Mouse (Mus musculus) brown adipose tissue, adult 24 weeks (tissue): Measurements from ENCODE around the gene Hbq1b. TPM values are rescaled to one million over a fixed set of nuclear protein-coding genes. Genes with fewer than 3 reads are reported as not detected.
"Not testable (repeated sequence)": the region's sequence is repeated elsewhere in the genome, so short reads cannot be mapped to it uniquely, and the experiment has no call there.

Experiments
- H3K27ac ChIP-seq: fragments of 200-500 bp; replicated peaks from 2 replicates; pipeline ENCODE4 v1.5.1; 2012; ENCODE audit warnings: low read depth, mild to moderate bottlenecking, low read length
- H3K4me1 ChIP-seq: fragments of 200-500 bp; 2 replicates; pipeline ENCODE4 v1.6.1; 2012; ENCODE audit warnings: low read length, mixed read lengths; ENCODE audit not compliant: control insufficient read depth, insufficient read depth, insufficient read length
- H3K4me3 ChIP-seq: fragments of 200-500 bp; 2 replicates; pipeline ENCODE4 v1.5.1; 2012; ENCODE audit warnings: low read depth, mild to moderate bottlenecking, low read length, moderate library complexity; ENCODE audit not compliant: insufficient read depth
- polyA plus RNA-seq: library from polyadenylated mRNA; stranded (reverse); fragments of >200 nt; gene quantifications from 2 replicates; pipeline ENCODE4 v1.2.4, GENCODE M21; 2012; ENCODE audit not compliant: missing spikeins, insufficient read depth, insufficient read length

The Hbq1b gene
- polyA plus RNA-seq, 1 experiment = not detected

- not testable (repeated sequence) for H3K4me3 ChIP-seq, H3K27ac ChIP-seq, H3K4me1 ChIP-seq
Measured at GRCm38 (mm10) chr11:32283091-32283777, 3.5 kb upstream of the Hbq1b start, which contains the start of gene Hba-a1. Hba-a1 (plus strand) TSS chr11:32283511.

DNA sequence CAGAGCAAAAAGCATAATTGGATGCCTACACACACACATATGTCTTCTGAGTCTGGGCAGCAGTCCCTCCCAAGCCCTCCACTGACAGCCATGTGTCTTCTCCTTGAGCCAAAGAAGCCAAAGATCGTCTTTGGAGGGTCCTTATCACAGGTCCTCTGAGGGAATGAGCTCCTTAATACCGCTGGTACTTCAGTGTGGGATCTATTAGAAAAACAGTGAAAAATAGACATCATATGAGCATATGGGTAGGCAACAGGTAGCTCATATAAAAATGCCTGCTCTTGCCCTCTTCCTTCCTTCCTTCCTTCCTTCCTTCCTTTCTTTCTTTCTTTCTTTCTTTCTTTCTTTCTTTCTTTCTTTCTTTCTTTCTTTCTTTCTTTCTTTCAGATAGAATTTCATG is 2.2 kb upstream of the Hbq1b start:
- H3K4me3 ChIP-seq, H3K27ac ChIP-seq, H3K4me1 ChIP-seq: not testable (repeated sequence)

DNA sequence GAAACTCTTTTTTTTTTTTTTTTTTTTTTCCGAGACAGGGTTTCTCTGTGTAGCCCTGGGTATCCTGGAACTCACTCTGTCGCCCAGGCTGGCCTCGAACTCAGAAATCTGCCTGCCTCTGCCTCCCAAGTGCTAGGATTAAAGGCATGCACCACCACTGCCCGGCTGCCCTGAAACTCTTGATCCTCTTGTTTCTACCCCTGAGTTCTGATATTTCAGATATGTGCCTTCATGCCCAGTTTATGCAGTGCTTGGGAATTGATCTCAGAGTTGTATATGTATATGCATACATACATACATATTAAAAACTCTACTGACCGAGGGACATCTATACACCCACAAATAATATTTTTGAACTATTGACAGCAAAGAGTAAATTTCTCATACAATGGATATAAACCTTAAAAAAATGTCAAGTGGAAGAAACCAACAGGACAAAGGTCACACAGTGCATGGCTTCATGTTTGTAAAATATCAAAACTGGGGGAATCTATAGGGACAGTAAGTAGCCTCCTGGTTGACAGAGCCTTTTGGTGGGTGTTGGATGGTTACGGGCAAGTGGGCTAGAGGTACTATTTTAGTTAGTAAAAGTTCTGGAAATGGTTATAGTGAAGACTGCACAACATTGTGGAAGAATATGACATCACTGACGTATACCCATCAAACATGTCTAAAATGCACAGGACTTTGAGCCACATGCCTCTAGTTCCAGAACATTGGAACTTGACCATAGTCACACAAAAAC is 1.6 kb upstream of the Hbq1b start:
- Histone ChIP-seq H3K27ac (no peak overlapping the region), H3K4me3 (no peak overlapping the region), H3K4me1 (no peaks in the 10 kb centered on the region)

DNA sequence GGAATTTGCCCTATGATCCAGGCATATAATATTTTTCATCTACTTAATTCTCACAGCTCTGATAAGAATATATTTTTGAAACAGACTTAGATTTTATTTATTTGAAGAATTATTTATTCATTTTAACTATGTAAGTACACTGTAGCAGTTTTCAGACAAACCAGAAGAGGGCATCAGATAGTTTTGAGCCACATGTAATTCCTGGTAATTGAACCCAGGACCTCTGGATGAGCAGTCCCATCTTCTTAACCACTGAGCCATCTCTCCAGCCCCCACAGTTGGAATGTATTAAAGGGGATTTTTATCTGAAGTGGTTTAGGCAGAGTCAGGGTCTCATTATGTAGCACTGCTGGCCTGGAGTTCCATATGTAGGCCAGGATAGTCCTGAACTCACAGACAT is 878 bp upstream of the Hbq1b start:
- H3K4me1 ChIP-seq, H3K27ac ChIP-seq, H3K4me3 ChIP-seq: not testable (repeated sequence)

GRCm38 (mm10) chr11:32287493-32287825 is 694 bp downstream of the Hbq1b start:
- Histone ChIP-seq H3K4me3 (no peak overlapping the region), H3K4me1 (no peaks in the 10 kb centered on the region), H3K27ac (no peak overlapping the region)

- H3K27ac ChIP-seq, H3K4me3 ChIP-seq, H3K4me1 ChIP-seq: not testable (repeated sequence)
Measured at GRCm38 (mm10) chr11:32292819-32293218, 6.1 kb downstream of the Hbq1b start.

DNA sequence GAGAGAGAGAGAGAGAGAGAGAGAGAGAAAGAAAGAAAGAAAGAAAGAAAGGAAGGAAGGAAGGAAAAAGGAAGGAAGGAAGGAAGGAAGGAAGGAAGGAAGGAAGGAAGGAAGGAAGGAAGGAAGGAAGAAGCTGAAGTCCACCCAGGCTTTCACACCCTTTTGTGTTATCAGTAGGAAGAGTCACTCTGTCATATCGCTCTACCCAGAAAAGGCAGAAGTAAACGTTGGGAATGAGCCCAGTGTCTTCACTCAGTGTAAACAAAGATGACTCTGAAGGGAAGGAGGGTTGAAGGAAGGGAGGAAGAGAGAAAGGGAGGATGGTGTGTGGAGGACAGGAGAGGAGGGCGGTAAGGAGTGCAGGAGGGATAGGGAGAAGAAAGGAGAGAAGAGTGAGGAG is 6.7 kb downstream of the Hbq1b start:
- not testable (repeated sequence) for H3K4me1 ChIP-seq, H3K27ac ChIP-seq, H3K4me3 ChIP-seq

- H3K4me1 ChIP-seq, H3K27ac ChIP-seq: not testable (repeated sequence)
Measured at GRCm38 (mm10) chr11:32296203-32296602, 9.4 kb downstream of the Hbq1b start, which contains the start of gene Hba-a2. Hba-a2 (plus strand) TSS chr11:32296489.

GRCm38 (mm10) chr11:32297417-32297816 is 10.7 kb downstream of the Hbq1b start:
- not testable (repeated sequence) for H3K4me3 ChIP-seq, H3K4me1 ChIP-seq, H3K27ac ChIP-seq

More at GRCm38 (mm10) chr11:32296203-32296602, 9.4 kb downstream of the Hbq1b start, which contains the start of gene Hba-a2:
- H3K4me3 ChIP-seq = not testable (repeated sequence)

GRCm38 (mm10) chr11:32297866-32298531 is 11.2 kb downstream of the Hbq1b start:
- H3K27ac ChIP-seq = no peak overlapping the region
- H3K4me3 ChIP-seq = no peak overlapping the region
- no peaks in the 10 kb centered on the region for H3K4me1 ChIP-seq

DNA sequence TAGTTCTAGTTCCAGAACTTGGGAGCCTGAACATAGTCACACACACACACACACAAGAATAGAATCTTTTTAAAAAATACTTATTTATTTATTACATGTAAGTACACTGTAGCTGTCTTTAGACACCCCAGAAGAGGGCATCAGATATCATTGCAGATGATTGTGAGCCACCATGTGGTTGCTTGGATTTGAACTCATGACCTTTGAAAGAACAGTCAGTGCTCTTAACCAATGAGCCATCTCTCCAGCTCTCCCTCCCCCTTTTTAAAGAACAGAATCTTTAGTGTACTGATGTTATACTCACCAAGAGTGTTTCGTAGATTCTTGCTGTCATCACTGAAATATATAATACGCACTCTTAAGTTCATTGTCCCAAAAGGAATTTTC is 11.8 kb downstream of the Hbq1b start:
- H3K4me3 ChIP-seq = no peak overlapping the region
- no peak overlapping the region for H3K27ac ChIP-seq
- H3K4me1 ChIP-seq = no peaks in the 10 kb centered on the region

DNA sequence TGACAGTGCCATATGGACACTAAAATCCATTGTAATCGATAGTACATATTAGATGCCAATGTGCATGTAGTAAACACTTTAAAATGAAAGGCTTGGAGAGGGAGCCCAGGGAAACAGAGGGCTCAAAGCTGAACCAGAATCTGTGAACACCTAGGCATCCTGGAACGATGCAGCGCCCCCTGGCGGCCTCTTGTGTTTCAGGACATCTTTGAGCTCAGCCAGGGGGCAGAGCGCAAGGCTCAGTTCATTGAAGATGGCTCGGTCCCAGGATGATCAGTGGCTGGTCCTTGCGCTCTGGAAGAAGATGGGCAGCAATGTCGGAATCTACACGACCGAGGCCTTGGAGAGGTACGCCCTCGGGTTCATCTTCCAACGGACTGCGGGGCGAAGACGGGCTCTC is 13.1 kb downstream of the Hbq1b start, which contains the start of gene Hbq1a:
Gene Hbq1a, plus strand, starts transcription at position 205 of the 400 bp plus-strand sequence.
- not testable (repeated sequence) for H3K27ac ChIP-seq, H3K4me3 ChIP-seq, H3K4me1 ChIP-seq

GRCm38 (mm10) chr11:32300279-32301267 is 13.8 kb downstream of the Hbq1b start:
- Histone ChIP-seq H3K27ac (no peak overlapping the region), H3K4me1 (no peaks in the 10 kb centered on the region), H3K4me3 (no peak overlapping the region)

DNA sequence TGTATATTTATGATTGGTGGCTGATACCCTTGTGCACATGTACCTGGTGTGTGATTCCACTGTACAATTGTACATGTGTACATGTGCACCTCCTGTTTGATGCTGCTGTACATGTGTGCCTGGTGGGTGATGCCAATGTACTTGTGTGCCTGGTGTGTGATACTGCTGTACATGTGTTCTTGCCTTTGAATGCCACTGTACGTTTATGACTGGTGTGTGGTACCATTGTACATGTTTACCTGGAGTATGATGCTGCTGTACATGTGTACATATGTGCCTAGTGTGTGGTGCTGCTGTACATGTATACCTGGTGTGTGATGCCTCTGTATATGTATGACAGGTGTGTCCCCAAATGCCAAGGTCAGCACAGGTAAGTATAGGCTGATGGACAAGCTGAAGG is 14.7 kb downstream of the Hbq1b start:
- no peak overlapping the region for H3K4me3 ChIP-seq
- H3K27ac ChIP-seq = no peak overlapping the region
- H3K4me1 ChIP-seq = no peaks in the 10 kb centered on the region
